Mouse (Mus musculus) layer of hippocampus, postnatal 10 days (tissue): ENCODE measurements around the gene Riiad1. TPM values are rescaled to one million over a fixed set of nuclear protein-coding genes. Genes with fewer than 3 reads are reported as not detected.

Source experiments
- DNase-seq, 2 experiments: peaks; one replicate each; pipeline ENCODE4 v3.0.0; 2021; ENCODE audit warnings: low spot score in 2 of 2
- long read RNA-seq: library from polyadenylated mRNA; stranded (forward); transcript quantifications from one replicate; pipeline ENCODE4 v2.0.0, GENCODE M21; 2023
- total RNA-seq, 2 experiments: library from RNA; stranded (reverse); gene quantifications; 2 replicates each; pipeline ENCODE4 v1.2.3; 2021

The Riiad1 gene
- total RNA-seq = 1 to 10 TPM; 5.7 to 8.8 TPM
- long read RNA-seq, partial matches to known transcripts = 8 of 9 reads
- long read RNA-seq, other reads (novel, unspliced or antisense) = 1 of 9 reads

- no peak for DNase-seq
Measured at GRCm38 (mm10) chr3:94480291-94480884, at the start of gene Riiad1. Riiad1 (minus strand) TSS chr3:94480341.

GRCm38 (mm10) chr3:94526731-94527130 lies 46.6 kb upstream of the Riiad1 start:
- DNase-seq = no peak

- no peak for DNase-seq
Measured at GRCm38 (mm10) chr3:94506664-94507063, 26.5 kb upstream of the Riiad1 start.

GRCm38 (mm10) chr3:94502243-94502642 lies 22.1 kb upstream of the Riiad1 start:
- no peak for DNase-seq

- DNase-seq = no peak
Measured at GRCm38 (mm10) chr3:94497162-94497561, 17.0 kb upstream of the Riiad1 start.

GRCm38 (mm10) chr3:94487581-94487980 lies 7.4 kb upstream of the Riiad1 start:
- DNase-seq = no peak

- DNase-seq = no peak
Measured at GRCm38 (mm10) chr3:94485922-94486321, 5.8 kb upstream of the Riiad1 start.

GRCm38 (mm10) chr3:94483790-94484439 lies 3.8 kb upstream of the Riiad1 start:
- DNase-seq = peak; percentile 93 to 94

GRCm38 (mm10) chr3:94482764-94483385 lies 2.7 kb upstream of the Riiad1 start:
- DNase-seq = no peak

GRCm38 (mm10) chr3:94481429-94481828 lies 1.3 kb upstream of the Riiad1 start:
- no peak for DNase-seq

GRCm38 (mm10) chr3:94479564-94479963 lies 577 bp downstream of the Riiad1 start:
- DNase-seq = no peak

GRCm38 (mm10) chr3:94478591-94479169 lies 1.5 kb downstream of the Riiad1 start:
- DNase-seq = no peak

GRCm38 (mm10) chr3:94477981-94478422 lies 2.1 kb downstream of the Riiad1 start, which contains the start of gene Celf3:
Celf3 (plus strand) TSS chr3:94478295.
- DNase-seq = peak; percentile 75 to 82

GRCm38 (mm10) chr3:94477444-94477843 lies 2.7 kb downstream of the Riiad1 start:
- DNase-seq = no peak

GRCm38 (mm10) chr3:94476301-94477035 lies 3.7 kb downstream of the Riiad1 start:
- no peak for DNase-seq

- no peak for DNase-seq
Measured at GRCm38 (mm10) chr3:94473567-94474232, 6.4 kb downstream of the Riiad1 start.

GRCm38 (mm10) chr3:94473115-94473505 lies 7.0 kb downstream of the Riiad1 start:
- DNase-seq = no peak

GRCm38 (mm10) chr3:94472447-94473114 lies 7.6 kb downstream of the Riiad1 start:
- DNase-seq = no peak

GRCm38 (mm10) chr3:94468931-94469330 lies 11.2 kb downstream of the Riiad1 start:
- DNase-seq = no peak
